Mouse (Mus musculus): ENCODE measurements around the gene Tbxa2r.

GRCm38 (mm10) chr10:81382039-81382438 is 53.5 kb downstream of the Tbxa2r start:
- no peak for TF ChIP-seq POLR2A (IDR thresholded peaks at IDR 0.05; ENCODE audit: control insufficient read depth, low read depth, low read length)
- no peak for TF ChIP-seq CTCF (IDR thresholded peaks at IDR 0.05; ENCODE audit: control insufficient read depth, insufficient read depth, insufficient replicate concordance, low read depth, low read length)
